Mouse (Mus musculus) neural tube, embryonic 14.5 days (tissue): ENCODE data around the gene Nudt8. TPM values are rescaled to one million over a fixed set of nuclear protein-coding genes. Genes with fewer than 3 reads are reported as not detected.
"Not testable (repeated sequence)": the region's sequence is repeated elsewhere in the genome, so short reads cannot be mapped to it uniquely, and the experiment has no call there.

Experiments used
- ATAC-seq: fragments of 200-750 bp; cut with Nextera tagmentation; 2 replicates; pipeline ENCODE4 v1.8.0; 2017; ENCODE audit warnings: low read depth, mild to moderate bottlenecking, moderate TSS enrichment, moderate library complexity
- H3K27ac ChIP-seq: fragments of 300-500 bp; sonication (generic); 2 replicates; pipeline ENCODE4 v1.5.1; 2014; ENCODE audit warnings: low read depth, mild to moderate bottlenecking, control low read depth, low read length, moderate library complexity, mixed read lengths
- H3K27me3 ChIP-seq: fragments of 300-500 bp; sonication (generic); 2 replicates; pipeline ENCODE4 v1.6.1; 2014; ENCODE audit warnings: low read length; ENCODE audit not compliant: control insufficient read depth, insufficient read depth
- H3K36me3 ChIP-seq: fragments of 300-500 bp; sonication (generic); 2 replicates; pipeline ENCODE4 v1.6.1; 2014; ENCODE audit warnings: low read length, mixed read lengths; ENCODE audit not compliant: control insufficient read depth, insufficient read depth
- H3K4me1 ChIP-seq: fragments of 300-500 bp; sonication (generic); 2 replicates; pipeline ENCODE4 v1.6.1; 2014; ENCODE audit warnings: low read length; ENCODE audit not compliant: control insufficient read depth, insufficient read depth
- H3K4me2 ChIP-seq: fragments of 300-500 bp; sonication (generic); 2 replicates; pipeline ENCODE4 v1.6.1; 2014; ENCODE audit warnings: mild to moderate bottlenecking, low read depth, low read length, control low read depth
- H3K4me3 ChIP-seq: fragments of 300-500 bp; sonication (generic); 2 replicates; pipeline ENCODE4 v1.5.1; 2014; ENCODE audit warnings: low read depth, low read length, control low read depth, mixed read lengths
- H3K9ac ChIP-seq: fragments of 300-500 bp; sonication (generic); replicated peaks from 2 replicates; pipeline ENCODE4 v1.6.1; 2014; ENCODE audit warnings: low read depth, mild to moderate bottlenecking, control low read depth, low read length, mixed read lengths
- H3K9me3 ChIP-seq: fragments of 300-500 bp; sonication (generic); 2 replicates; pipeline ENCODE4 v1.6.1; 2016; ENCODE audit warnings: low read length; ENCODE audit not compliant: control insufficient read depth
- WGBS: fragments of 180-500 bp; shearing (Covaris S2); extraction: QIAGEN DNeasy Blood & Tissue Kit; methylation state at CpG from one replicate; pipeline ENCODE4 v1.1.7; 2014; 5-methylcytosine and 5-hydroxymethylcytosine counted together
- polyA plus RNA-seq: library from polyadenylated mRNA; unstranded; fragments of >200 nt; fragmentation: Nextera tagmentation; extraction: Ambion mirVana; gene quantifications from 2 replicates; pipeline ENCODE4 v1.2.1, GENCODE M21; 2014

Gene Nudt8
- polyA plus RNA-seq, 1 experiment from 2014 or later, result 33.7 TPM

- H3K4me1 ChIP-seq, result no peaks in the 10 kb centered on the region; the same call in 1 of the 2 replicates
- no peak for ATAC-seq
- no peak overlapping the region for H3K4me2 ChIP-seq
- WGBS, result 80% methylated on average over 12 of the region's 12 CpGs
- H3K36me3 ChIP-seq, result no peaks in the 10 kb centered on the region
- H3K27ac ChIP-seq, result no peak overlapping the region
- H3K4me3 ChIP-seq, result no peak overlapping the region
- no peaks in the 10 kb centered on the region for H3K9me3 ChIP-seq
- no peaks in the 10 kb centered on the region for H3K27me3 ChIP-seq
- no peak overlapping the region for H3K9ac ChIP-seq
These were observed 36.1 kb downstream of the Nudt8 start for GRCm38 (mm10) chr19:4036327-4037045.

DNA sequence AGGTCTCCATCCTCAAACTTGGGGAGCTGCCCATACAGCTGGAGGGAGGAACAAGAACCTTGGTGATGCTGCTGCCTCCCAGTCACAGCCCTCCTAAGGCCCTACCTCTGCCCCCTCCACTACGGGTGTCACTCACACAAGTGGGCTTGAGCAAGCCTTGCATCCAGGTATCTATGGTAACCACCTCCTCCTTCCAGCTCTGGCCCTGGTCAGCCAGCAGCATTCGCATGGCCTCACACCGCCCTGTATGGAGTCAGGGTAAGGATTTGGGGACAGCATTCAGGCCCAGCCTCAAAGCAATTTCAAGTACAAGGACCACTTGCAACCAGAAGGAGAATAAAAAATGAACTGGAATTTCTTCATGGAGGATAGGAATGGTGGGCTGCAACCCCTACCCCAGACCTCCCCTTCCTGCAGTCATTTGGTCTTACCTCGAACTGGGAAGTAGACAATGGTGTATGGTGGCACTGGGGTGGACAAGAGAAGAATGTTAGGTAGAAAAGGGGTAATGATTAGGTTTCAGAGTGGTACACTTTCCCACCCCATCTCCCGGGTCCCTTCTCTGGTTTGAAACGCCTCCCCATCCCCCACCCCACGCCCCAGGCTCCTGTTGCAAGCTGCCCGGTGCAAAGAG lies 36.9 kb downstream of the Nudt8 start:
- 27% methylated on average over 7 of the region's 8 CpGs for WGBS
- not testable (repeated sequence) for H3K4me1 ChIP-seq, H3K36me3 ChIP-seq, ATAC-seq, H3K27me3 ChIP-seq, H3K9me3 ChIP-seq
- Histone ChIP-seq H3K27ac (peak overlapping the region; percentile 44; the same call in 1 of the 2 replicates), H3K9ac (peak overlapping the region; percentile 65), H3K4me2 (peak overlapping the region; percentile 68), H3K4me3 (peak overlapping the region; percentile 54)

GRCm38 (mm10) chr19:4037788-4038232 lies 37.4 kb downstream of the Nudt8 start, which contains the start of gene Gstp1:
Gstp1 (minus strand) TSS chr19:4037985.
- Histone ChIP-seq H3K36me3 (no peaks in the 10 kb centered on the region), H3K9ac (peak within 1 kb of the TSS; percentile 65), H3K9me3 (no peaks in the 10 kb centered on the region), H3K4me2 (peak within 1 kb of the TSS; percentile 68), H3K4me1 (no peaks in the 10 kb centered on the region; the same call in 1 of the 2 replicates), H3K27me3 (no peaks in the 10 kb centered on the region), H3K4me3 (peak within 1 kb of the TSS; percentile 54), H3K27ac (peak within 1 kb of the TSS; percentile 44; the same call in 1 of the 2 replicates)
- peak; percentile 86 for ATAC-seq
- WGBS, result under 1% methylated on average over 26 of the region's 26 CpGs

DNA sequence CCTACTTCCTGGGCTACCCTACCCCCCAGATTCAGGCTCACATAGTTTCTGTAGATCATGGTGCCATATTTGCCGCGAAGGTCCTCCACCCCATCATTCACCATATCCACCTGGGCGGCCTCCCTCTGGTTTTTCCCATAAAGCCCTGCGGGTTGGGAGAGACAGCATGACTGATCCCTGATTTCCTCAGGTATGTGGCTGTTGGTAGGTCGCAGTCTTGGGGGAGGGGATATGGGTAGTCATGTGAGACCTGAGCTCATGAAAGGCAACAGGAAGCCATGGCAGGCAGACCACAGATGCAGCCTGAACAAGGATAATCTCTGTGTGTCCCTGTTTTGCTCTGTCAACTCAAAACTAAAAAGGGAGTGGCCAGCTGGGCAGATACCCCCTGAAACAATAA lies 40.6 kb downstream of the Nudt8 start:
- not testable (repeated sequence) for H3K4me3 ChIP-seq, H3K9me3 ChIP-seq, H3K27me3 ChIP-seq, H3K4me1 ChIP-seq, H3K9ac ChIP-seq, H3K27ac ChIP-seq, H3K36me3 ChIP-seq, H3K4me2 ChIP-seq, ATAC-seq
- WGBS, result 89% methylated on average over 5 of the region's 5 CpGs

DNA sequence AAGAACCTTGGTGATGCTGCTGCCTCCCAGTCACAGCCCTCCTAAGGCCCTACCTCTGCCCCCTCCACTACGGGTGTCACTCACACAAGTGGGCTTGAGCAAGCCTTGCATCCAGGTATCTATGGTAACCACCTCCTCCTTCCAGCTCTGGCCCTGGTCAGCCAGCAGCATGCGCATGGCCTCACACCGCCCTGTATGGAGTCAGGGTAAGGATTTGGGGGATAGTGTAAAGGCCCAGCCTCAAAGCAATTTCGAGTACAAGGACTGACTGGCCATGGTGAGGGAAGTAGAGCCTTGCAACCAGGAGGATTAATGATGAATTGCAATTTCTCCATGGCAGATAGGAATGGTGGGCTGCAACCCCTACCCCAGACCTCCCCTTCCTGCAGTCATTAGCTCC lies 41.1 kb downstream of the Nudt8 start:
- ATAC-seq, H3K4me2 ChIP-seq, H3K9me3 ChIP-seq, H3K27me3 ChIP-seq, H3K9ac ChIP-seq, H3K4me1 ChIP-seq, H3K36me3 ChIP-seq, H3K27ac ChIP-seq, H3K4me3 ChIP-seq: not testable (repeated sequence)
- 80% methylated on average over 3 of the region's 4 CpGs for WGBS

GRCm38 (mm10) chr19:4042124-4042523 lies 41.7 kb downstream of the Nudt8 start:
- Histone ChIP-seq H3K9me3 (no peaks in the 10 kb centered on the region), H3K36me3 (no peaks in the 10 kb centered on the region), H3K4me1 (no peaks in the 10 kb centered on the region; the same call in 1 of the 2 replicates), H3K9ac (no peak overlapping the region), H3K27ac (no peak overlapping the region), H3K4me2 (no peak overlapping the region), H3K4me3 (no peak overlapping the region), H3K27me3 (no peaks in the 10 kb centered on the region)
- 74% methylated on average over 14 of the region's 14 CpGs for WGBS
- no peak for ATAC-seq

DNA sequence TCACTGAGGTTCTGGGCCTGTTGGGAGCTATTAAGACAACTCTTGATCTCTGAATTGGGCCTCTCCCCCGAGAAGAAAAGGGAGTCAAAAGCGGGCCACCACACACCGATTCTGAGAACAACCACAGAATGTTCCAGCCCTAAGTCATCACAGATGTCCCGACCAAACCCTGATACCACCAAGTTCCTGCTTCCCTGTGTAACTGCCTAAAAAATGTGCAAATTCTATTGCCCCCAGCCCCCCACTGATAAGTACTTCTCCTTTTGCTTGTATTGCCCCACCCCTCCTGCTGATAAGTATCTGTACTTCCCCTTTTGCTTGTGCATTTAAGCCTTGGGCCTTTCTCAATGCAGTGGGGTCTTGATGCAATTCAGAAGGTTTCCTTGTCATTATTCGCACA lies 43.7 kb downstream of the Nudt8 start:
- not testable (repeated sequence) for H3K4me1 ChIP-seq, H3K4me3 ChIP-seq, ATAC-seq, H3K9me3 ChIP-seq, H3K27ac ChIP-seq, H3K36me3 ChIP-seq, H3K4me2 ChIP-seq, H3K9ac ChIP-seq, H3K27me3 ChIP-seq
- 89% methylated on average over 5 of the region's 5 CpGs for WGBS

DNA sequence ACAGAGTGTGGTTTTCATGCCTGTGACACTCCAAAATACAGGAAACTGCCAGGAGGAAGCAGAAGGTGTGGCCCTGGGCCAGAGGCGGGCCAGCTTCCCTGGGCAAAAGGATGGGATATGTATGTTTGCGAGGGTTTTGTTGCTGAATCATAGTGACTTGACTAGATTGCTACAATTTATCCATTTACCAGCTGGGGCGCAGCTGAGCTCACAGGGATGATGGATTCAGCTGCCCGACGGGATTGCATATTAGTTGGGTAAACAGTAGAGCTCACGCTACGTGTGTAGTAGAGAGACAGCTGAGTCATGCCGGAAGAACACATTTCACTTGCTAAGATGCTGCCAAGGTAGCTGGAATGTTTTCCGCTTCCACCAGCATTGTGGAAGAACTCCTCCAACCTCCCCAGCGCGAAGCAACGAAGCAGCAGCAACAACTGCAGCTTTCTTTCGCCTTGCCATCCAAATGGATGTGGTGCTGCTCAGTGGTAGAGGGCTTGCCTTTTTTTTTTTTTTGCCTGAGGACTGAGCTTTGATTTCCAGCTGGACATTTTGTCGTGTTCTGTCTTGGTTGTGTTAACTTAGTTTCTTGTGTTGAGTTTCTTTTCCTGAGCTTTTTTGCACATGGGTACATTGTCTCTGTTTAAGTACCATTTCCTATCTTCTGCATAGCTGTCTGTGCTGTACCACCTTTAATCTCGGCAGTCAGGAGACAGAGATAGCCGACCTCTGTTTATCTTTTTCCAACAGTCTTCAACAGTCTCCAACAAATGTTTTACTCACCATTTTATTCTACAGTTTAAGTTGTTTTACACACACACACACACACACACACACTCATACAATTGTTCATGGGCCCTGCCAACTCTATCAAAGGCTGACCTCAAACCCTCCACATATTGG lies 45.8 kb downstream of the Nudt8 start, which contains the start of gene Gstp2:
Gstp2 (minus strand) TSS at position 58 of the 900 bp plus-strand sequence.
- ATAC-seq, result no peak
- Histone ChIP-seq H3K9me3 (no peaks in the 10 kb centered on the region), H3K4me2 (no peak within 1 kb of the TSS)

More for the DNA sequence above, 45.8 kb downstream of the Nudt8 start, which contains the start of gene Gstp2:
- Histone ChIP-seq H3K27ac (no peak within 1 kb of the TSS), H3K36me3 (no peaks in the 10 kb centered on the region), H3K9ac (no peak within 1 kb of the TSS), H3K4me1 (no peaks in the 10 kb centered on the region), H3K4me3 (no peak within 1 kb of the TSS), H3K27me3 (no peaks in the 10 kb centered on the region)
- 53% methylated on average over 16 of the region's 16 CpGs for WGBS
